Mouse (Mus musculus): ENCODE measurements at regions not wholly inside any gene's neighbourhood (a gene's known extent, or its start where the extent isn't known, plus 50 kb on each side); places are given as distances from the start of the nearest gene placed in this dataset.

GRCm38 (mm10) chr1:92727961-92728360 is 79.3 kb upstream of the Otos start:
- ATAC-seq (ENCODE audit: low read depth) (no peak), DNase-seq (no peak)
- Histone ChIP-seq H3K27ac (no peak overlapping the region), H3K4me1 (replicated peaks) (no peaks in the 10 kb centered on the region), H3K4me2 (no peak overlapping the region), H3K9ac (no peak overlapping the region), H3K36me3 (no peaks in the 10 kb centered on the region), H3K27me3 (no peaks in the 10 kb centered on the region), H3K9me3 (replicated peaks) (no peaks in the 10 kb centered on the region), H3K4me3 (replicated peaks) (no peak overlapping the region)
- WGBS (ENCODE audit: insufficient replicate concordance) = 52% methylated on average over 4 of the region's 4 CpGs

GRCm38 (mm10) chr1:92727371-92727770 is 78.7 kb upstream of the Otos start:
- no peaks in the 10 kb centered on the region for H3K36me3 ChIP-seq
- WGBS (ENCODE audit: insufficient replicate concordance) = 62% methylated on average over 6 of the region's 6 CpGs
- H3K9ac ChIP-seq = no peak overlapping the region
- no peak overlapping the region for H3K4me2 ChIP-seq
- no peaks in the 10 kb centered on the region for H3K27me3 ChIP-seq
- H3K9me3 ChIP-seq (replicated peaks) = no peaks in the 10 kb centered on the region
- ATAC-seq (ENCODE audit: low read depth) (no peak), DNase-seq (no peak)
- no peaks in the 10 kb centered on the region for H3K4me1 ChIP-seq (replicated peaks)
- no peak overlapping the region for H3K4me3 ChIP-seq (replicated peaks)
- no peak overlapping the region for H3K27ac ChIP-seq

GRCm38 (mm10) chr1:92726341-92726740 is 77.7 kb upstream of the Otos start:
- no peaks in the 10 kb centered on the region for H3K36me3 ChIP-seq
- no peak overlapping the region for H3K4me3 ChIP-seq (replicated peaks)
- ATAC-seq (ENCODE audit: low read depth) (no peak), DNase-seq (no peak)
- no peak overlapping the region for H3K9ac ChIP-seq
- H3K27ac ChIP-seq = no peak overlapping the region
- WGBS (ENCODE audit: insufficient replicate concordance) = 58% methylated on average over 6 of the region's 6 CpGs
- no peaks in the 10 kb centered on the region for H3K4me1 ChIP-seq (replicated peaks)
- no peak overlapping the region for H3K4me2 ChIP-seq
- H3K9me3 ChIP-seq (replicated peaks) = no peaks in the 10 kb centered on the region
- H3K27me3 ChIP-seq = no peaks in the 10 kb centered on the region

GRCm38 (mm10) chr1:92724135-92724534 is 75.5 kb upstream of the Otos start:
- ATAC-seq (ENCODE audit: low read depth) = no peak
- 45% methylated on average over 3 of the region's 3 CpGs for WGBS (ENCODE audit: insufficient replicate concordance)
- Histone ChIP-seq H3K4me3 (replicated peaks) (no peak overlapping the region), H3K4me2 (no peak overlapping the region), H3K27ac (no peak overlapping the region), H3K9me3 (replicated peaks) (no peaks in the 10 kb centered on the region), H3K9ac (no peak overlapping the region), H3K4me1 (replicated peaks) (no peaks in the 10 kb centered on the region), H3K27me3 (no peaks in the 10 kb centered on the region), H3K36me3 (no peaks in the 10 kb centered on the region)
- no peak for DNase-seq

GRCm38 (mm10) chr1:92720567-92720966 is 71.9 kb upstream of the Otos start:
- no peak overlapping the region for H3K4me3 ChIP-seq (replicated peaks)
- 58% methylated on average over 10 of the region's 10 CpGs for WGBS (ENCODE audit: insufficient replicate concordance)
- no peak for ATAC-seq (ENCODE audit: low read depth)

GRCm38 (mm10) chr1:92719864-92720263 is 71.2 kb upstream of the Otos start:
- Histone ChIP-seq H3K36me3 (no peaks in the 10 kb centered on the region), H3K9me3 (replicated peaks) (no peaks in the 10 kb centered on the region), H3K9ac (no peak overlapping the region), H3K4me1 (replicated peaks) (no peaks in the 10 kb centered on the region), H3K4me2 (no peak overlapping the region), H3K4me3 (replicated peaks) (no peak overlapping the region), H3K27ac (no peak overlapping the region), H3K27me3 (no peaks in the 10 kb centered on the region; the same call in 1 of the 2 replicates)
- 81% methylated on average over 6 of the region's 6 CpGs for WGBS (ENCODE audit: insufficient replicate concordance)
- no peak for DNase-seq
- ATAC-seq (ENCODE audit: low read depth) = no peak

More at GRCm38 (mm10) chr1:92720567-92720966, 71.9 kb upstream of the Otos start:
- no peaks in the 10 kb centered on the region for H3K4me1 ChIP-seq (replicated peaks)
- no peak overlapping the region for H3K27ac ChIP-seq
- no peak for DNase-seq
- no peaks in the 10 kb centered on the region for H3K36me3 ChIP-seq
- H3K9me3 ChIP-seq (replicated peaks) = no peaks in the 10 kb centered on the region
- no peak overlapping the region for H3K9ac ChIP-seq
- H3K4me2 ChIP-seq = no peak overlapping the region
- H3K27me3 ChIP-seq = no peaks in the 10 kb centered on the region; the same call in 1 of the 2 replicates

- no peak overlapping the region for H3K9ac ChIP-seq
- no peaks in the 10 kb centered on the region for H3K36me3 ChIP-seq
- H3K9me3 ChIP-seq (replicated peaks) = no peaks in the 10 kb centered on the region
- 44% methylated on average over 4 of the region's 4 CpGs for WGBS (ENCODE audit: insufficient replicate concordance)
- no peak for ATAC-seq (ENCODE audit: low read depth)
- no peak for DNase-seq
- H3K4me1 ChIP-seq (replicated peaks) = no peaks in the 10 kb centered on the region
- no peak overlapping the region for H3K27ac ChIP-seq
- H3K4me2 ChIP-seq = no peak overlapping the region
- no peaks in the 10 kb centered on the region; the same call in 1 of the 2 replicates for H3K27me3 ChIP-seq
- H3K4me3 ChIP-seq (replicated peaks) = no peak overlapping the region
Observed at GRCm38 (mm10) chr1:92718108-92718507, 69.5 kb upstream of the Otos start.

GRCm38 (mm10) chr1:92714725-92715324 is 66.2 kb upstream of the Otos start:
- no peaks in the 10 kb centered on the region for H3K36me3 ChIP-seq
- 41% methylated on average over 9 of the region's 9 CpGs for WGBS (ENCODE audit: insufficient replicate concordance)
- no peak overlapping the region for H3K27ac ChIP-seq
- no peak for DNase-seq
- no peak overlapping the region for H3K9ac ChIP-seq
- H3K9me3 ChIP-seq (replicated peaks) = no peaks in the 10 kb centered on the region
- no peak overlapping the region for H3K4me2 ChIP-seq
- no peaks in the 10 kb centered on the region for H3K4me1 ChIP-seq (replicated peaks)
- H3K4me3 ChIP-seq (replicated peaks) = no peak overlapping the region
- H3K27me3 ChIP-seq = no peaks in the 10 kb centered on the region; the same call in 1 of the 2 replicates
- no peak for ATAC-seq (ENCODE audit: low read depth)

- Histone ChIP-seq H3K9me3 (replicated peaks) (no peaks in the 10 kb centered on the region), H3K4me1 (replicated peaks) (no peaks in the 10 kb centered on the region), H3K27ac (no peak overlapping the region), H3K27me3 (no peaks in the 10 kb centered on the region; the same call in 1 of the 2 replicates), H3K4me3 (replicated peaks) (no peak overlapping the region), H3K9ac (no peak overlapping the region), H3K36me3 (no peaks in the 10 kb centered on the region), H3K4me2 (no peak overlapping the region)
- ATAC-seq (ENCODE audit: low read depth) = no peak
- no peak for DNase-seq
- WGBS (ENCODE audit: insufficient replicate concordance) = 51% methylated on average over 8 of the region's 8 CpGs
Observed at GRCm38 (mm10) chr1:92712366-92712765, 63.7 kb upstream of the Otos start.

- WGBS (ENCODE audit: insufficient replicate concordance) = 43% methylated on average over 2 of the region's 2 CpGs
- Histone ChIP-seq H3K4me3 (replicated peaks) (no peak overlapping the region), H3K27ac (no peak overlapping the region), H3K4me1 (replicated peaks) (no peaks in the 10 kb centered on the region), H3K27me3 (no peaks in the 10 kb centered on the region), H3K9me3 (replicated peaks) (no peaks in the 10 kb centered on the region), H3K4me2 (no peak overlapping the region), H3K36me3 (no peaks in the 10 kb centered on the region), H3K9ac (no peak overlapping the region)
- DNase-seq (no peak), ATAC-seq (ENCODE audit: low read depth) (no peak)
Observed at GRCm38 (mm10) chr1:92710321-92710839, 61.7 kb upstream of the Otos start.

GRCm38 (mm10) chr1:92709190-92709850 is 60.7 kb upstream of the Otos start:
- no peak overlapping the region for H3K27ac ChIP-seq
- no peak overlapping the region for H3K4me3 ChIP-seq (replicated peaks)
- no peak overlapping the region for H3K9ac ChIP-seq
- ATAC-seq (ENCODE audit: low read depth) (peak; percentile 5; the same call in 1 of the 2 replicates), DNase-seq (no peak)
- H3K27me3 ChIP-seq = no peaks in the 10 kb centered on the region
- no peaks in the 10 kb centered on the region for H3K4me1 ChIP-seq (replicated peaks)
- no peaks in the 10 kb centered on the region for H3K36me3 ChIP-seq
- H3K4me2 ChIP-seq = no peak overlapping the region
- WGBS (ENCODE audit: insufficient replicate concordance) = 60% methylated on average over 14 of the region's 14 CpGs
- no peaks in the 10 kb centered on the region for H3K9me3 ChIP-seq (replicated peaks)
